Mouse (Mus musculus): ENCODE data around the gene Rxfp3. TPM values are rescaled to one million over a fixed set of nuclear protein-coding genes. Genes with fewer than 3 reads are reported as not detected.

Rxfp3 gene
- total RNA-seq, 1 experiment from 2014 or later = not detected

Other genes starting within 250 kb of the Rxfp3 start
- gene C1qtnf3, start 85.7 kb downstream of the Rxfp3 start, total RNA-seq (2017) = not detected in 2 replicates
- gene Amacr, start 56.2 kb downstream of the Rxfp3 start, total RNA-seq (2017) = 10.6 and 12.2 TPM in 2 replicates
- not detected in 2 replicates for gene Slc45a2, start 37.3 kb downstream of the Rxfp3 start, total RNA-seq (2017)
- gene Adamts12, start 26.8 kb upstream of the Rxfp3 start, total RNA-seq (2017) = 0.74 and 1.7 TPM in 2 replicates

Measured in hematopoietic stem cell, adult 5-6 weeks (primary cell).